Mouse (Mus musculus) forebrain, embryonic 14.5 days (tissue): ENCODE measurements around the gene C1rl. TPM values are rescaled to one million over a fixed set of nuclear protein-coding genes. Genes with fewer than 3 reads are reported as not detected.

Experiments
- polyA plus RNA-seq: library from polyadenylated mRNA; unstranded; fragments of >200 nt; fragmentation: Nextera tagmentation; extraction: Ambion mirVana; gene quantifications from 2 replicates; pipeline ENCODE4 v1.2.1, GENCODE M21; 2014

C1rl gene
- polyA plus RNA-seq, 1 experiment from 2014 or later, result 0.17 TPM

Other genes with a start within 250 kb of the C1rl start
- 0.08 and 0.37 TPM in 2 replicates for gene Cd163, start 188.5 kb upstream of the C1rl start, polyA plus RNA-seq
- 55.9 and 63.2 TPM in 2 replicates for gene Pex5, start 78.0 kb upstream of the C1rl start, polyA plus RNA-seq
- gene Clstn3, start 28.3 kb upstream of the C1rl start, polyA plus RNA-seq, result 34.1 and 48.7 TPM in 2 replicates
- gene C1ra, start 19.3 kb downstream of the C1rl start, polyA plus RNA-seq, result 0.19 and 0.24 TPM in 2 replicates
- 0.39 and 0.70 TPM in 2 replicates for gene C1s1, start 49.2 kb downstream of the C1rl start, polyA plus RNA-seq
- not detected in 2 replicates for gene C1rb, start 77.2 kb downstream of the C1rl start, polyA plus RNA-seq
- 0.10 TPM in 1 of 2 replicates, not detected in the other for gene C1s2, start 143.0 kb downstream of the C1rl start, polyA plus RNA-seq
- gene Lpcat3, start 169.9 kb downstream of the C1rl start, polyA plus RNA-seq, result 33.4 and 38.7 TPM in 2 replicates
- 166 and 186 TPM in 2 replicates for gene Emg1, start 219.1 kb downstream of the C1rl start, polyA plus RNA-seq
- 237 and 245 TPM in 2 replicates for gene Phb2, start 219.2 kb downstream of the C1rl start, polyA plus RNA-seq
- 4.7 TPM in 2 replicates for gene Ptpn6, start 245.6 kb downstream of the C1rl start, polyA plus RNA-seq
- gene Grcc10, start 248.3 kb downstream of the C1rl start, polyA plus RNA-seq, result 722 and 848 TPM in 2 replicates